ENCODE assay signal across 8 mouse cellular contexts in the genomic region with DNA sequence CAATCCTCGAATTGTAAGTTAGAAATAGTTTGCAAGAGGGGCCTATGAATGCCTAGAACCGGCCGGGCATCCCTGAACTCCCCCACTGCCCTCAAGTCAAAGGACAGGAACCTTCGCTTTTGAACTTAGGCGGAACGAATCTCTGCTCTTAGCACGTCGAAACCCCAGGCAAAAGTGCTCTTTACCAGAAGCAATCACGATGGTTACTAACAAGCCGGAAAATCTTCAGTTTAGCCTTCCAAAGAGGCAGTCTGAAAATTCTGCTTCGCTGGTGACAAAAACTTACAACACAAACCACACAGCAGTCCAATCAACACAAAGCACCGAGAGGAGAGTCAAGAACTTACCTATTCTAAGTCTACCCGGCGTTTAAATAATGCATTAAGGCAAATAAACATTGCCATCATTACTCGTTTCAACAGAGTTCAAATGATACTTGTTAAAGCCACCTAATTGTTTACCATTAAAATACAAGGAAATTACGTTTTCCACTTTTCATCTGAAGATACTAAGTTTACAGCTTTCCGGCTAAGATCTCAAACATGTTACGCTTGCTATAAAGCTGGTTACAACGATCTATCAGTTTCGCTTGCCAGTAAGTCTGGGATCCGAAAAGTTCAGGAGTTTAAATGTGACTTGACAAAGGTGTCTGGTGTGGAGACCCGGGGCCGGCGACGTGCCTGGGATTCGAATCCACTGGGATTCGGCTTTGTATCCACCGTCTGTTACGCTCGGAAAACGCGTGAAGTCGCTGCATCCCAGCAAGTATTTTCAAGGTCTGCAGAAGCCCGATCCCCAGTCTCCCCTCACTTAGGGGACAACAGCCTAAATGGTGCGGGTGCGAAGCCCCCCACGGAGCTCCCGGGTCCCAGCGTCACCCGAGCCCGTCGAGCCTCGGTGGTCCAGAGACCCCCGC. TPM values are rescaled to one million over a fixed set of nuclear protein-coding genes. Genes with fewer than 3 reads are reported as not detected.
DNase-seq lines count a peak whose midpoint lies in the region; ATAC-seq and TF ChIP-seq lines count a peak whose summit lies in the region.

No protein-coding gene starts in this region.

- peaks cover 12% of the 10 kb centered on the region for H3K4me1 ChIP-seq in thymus, adult 2 months (replicated peaks; ENCODE audit: control insufficient read depth, insufficient read depth, low read length)
- peaks cover 15% of the 10 kb centered on the region for H3K4me1 ChIP-seq in intestine, embryonic 16.5 days (ENCODE audit: control insufficient read depth, insufficient read depth, low read length)
- peaks cover 17% of the 10 kb centered on the region for H3K4me1 ChIP-seq in midbrain, embryonic 15.5 days
- H3K4me1 ChIP-seq in stomach, embryonic 16.5 days (ENCODE audit: control insufficient read depth, insufficient read depth, low read length), result peaks cover 17% of the 10 kb centered on the region

- H3K27me3 ChIP-seq in thymus, adult 2 months (ENCODE audit: control insufficient read depth, insufficient read depth, low read length), result no peaks in the 10 kb centered on the region
- no peaks in the 10 kb centered on the region for H3K27me3 ChIP-seq in intestine, embryonic 16.5 days (replicated peaks; ENCODE audit: control insufficient read depth, insufficient read depth, low read length)
- H3K27me3 ChIP-seq in midbrain, embryonic 15.5 days (replicated peaks), result no peaks in the 10 kb centered on the region
- no peaks in the 10 kb centered on the region for H3K27me3 ChIP-seq in stomach, embryonic 16.5 days (ENCODE audit: control insufficient read depth, insufficient read depth, low read length)

- intact Hi-C loops in gastrocnemius, postnatal 36 days (cut with DNase I), result loop anchor here (5.0 kb wide), 1 partner anchor 51 kb away; no protein-coding TSS in a partner anchor
- intact Hi-C loops in left cerebral cortex, postnatal 4 days (cut with DNase I), result no loop called here

- 4% methylated on average over 44 of the region's 44 CpGs for WGBS in thymus, adult 2 months
- under 1% methylated on average over 44 of the region's 44 CpGs for WGBS in intestine, embryonic 16.5 days
- WGBS in midbrain, embryonic 15.5 days, result under 1% methylated on average over 44 of the region's 44 CpGs
- under 1% methylated on average over 44 of the region's 44 CpGs for WGBS in stomach, embryonic 16.5 days

- no peaks in the 10 kb centered on the region for H3K9me3 ChIP-seq in intestine, embryonic 16.5 days (ENCODE audit: control insufficient read depth, low read length)
- no peaks in the 10 kb centered on the region for H3K9me3 ChIP-seq in midbrain, embryonic 15.5 days
- no peaks in the 10 kb centered on the region for H3K9me3 ChIP-seq in stomach, embryonic 16.5 days (replicated peaks; ENCODE audit: control insufficient read depth, low read length)

- no peak overlapping the region for H3K27ac ChIP-seq in thymus, adult 2 months (ENCODE audit: control insufficient read depth, insufficient read depth, low read length)
- H3K27ac ChIP-seq in intestine, embryonic 16.5 days (ENCODE audit: low read length), result peak overlapping the region; percentile 94
- H3K27ac ChIP-seq in midbrain, embryonic 15.5 days, result peak overlapping the region; percentile 76
- H3K27ac ChIP-seq in stomach, embryonic 16.5 days (ENCODE audit: low read length), result peak overlapping the region; percentile 92

- H3K4me2 ChIP-seq in intestine, embryonic 16.5 days (ENCODE audit: low read depth, low read length), result peak overlapping the region; percentile 71
- peak overlapping the region; percentile 71 for H3K4me2 ChIP-seq in midbrain, embryonic 15.5 days
- peak overlapping the region; percentile 61 for H3K4me2 ChIP-seq in stomach, embryonic 16.5 days (ENCODE audit: low read depth, low read length)

- no peak for TF ChIP-seq CTCF in thymus, adult 2 months (IDR thresholded peaks at IDR 0.05; ENCODE audit: borderline replicate concordance, control insufficient read depth, extremely low read depth, insufficient read depth, low read length, poor library complexity)

- no peaks in the 10 kb centered on the region for H3K36me3 ChIP-seq in thymus, adult 2 months (ENCODE audit: control insufficient read depth, insufficient read depth, low read length)
- no peaks in the 10 kb centered on the region for H3K36me3 ChIP-seq in intestine, embryonic 16.5 days (ENCODE audit: control insufficient read depth, insufficient read depth, low read length)
- no peaks in the 10 kb centered on the region for H3K36me3 ChIP-seq in midbrain, embryonic 15.5 days (replicated peaks)
- H3K36me3 ChIP-seq in stomach, embryonic 16.5 days (ENCODE audit: control insufficient read depth, insufficient read depth, low read length), result no peaks in the 10 kb centered on the region

- H3K4me3 ChIP-seq in thymus, adult 2 months (ENCODE audit: control insufficient read depth, insufficient read depth, low read length), result peak overlapping the region; percentile 89
- peak overlapping the region; percentile 75 for H3K4me3 ChIP-seq in intestine, embryonic 16.5 days (ENCODE audit: low read length)
- H3K4me3 ChIP-seq in midbrain, embryonic 15.5 days, result peak overlapping the region; percentile 62
- H3K4me3 ChIP-seq in stomach, embryonic 16.5 days (replicated peaks; ENCODE audit: low read length), result peak overlapping the region; percentile 66

- peak; percentile 16 for DNase-seq in thymus, adult 2 months
- DNase-seq in thymus, adult 18-20 months, result no peak
- peak; percentile 26 to 32 for DNase-seq in cerebellum, postnatal 36 days
- DNase-seq in gastrocnemius, postnatal 36 days, result peak; percentile 21 to 50
- peak; percentile 57 for DNase-seq in left cerebral cortex, postnatal 4 days

- TF ChIP-seq POLR2A in thymus, adult 2 months (IDR thresholded peaks at IDR 0.05; ENCODE audit: control insufficient read depth, extremely low read depth, insufficient read depth, low read length, poor library complexity), result no peak

- peak; percentile 43 for ATAC-seq in intestine, embryonic 16.5 days
- ATAC-seq in midbrain, embryonic 15.5 days (replicated peaks), result no peak; the same call in 1 of the 2 replicates
- ATAC-seq in stomach, embryonic 16.5 days (ENCODE audit: insufficient read depth, low FRiP score), result no peak; the same call in 1 of the 2 replicates

- peak overlapping the region; percentile 87 for H3K9ac ChIP-seq in intestine, embryonic 16.5 days (ENCODE audit: low read depth, low read length)
- H3K9ac ChIP-seq in midbrain, embryonic 15.5 days, result peak overlapping the region; percentile 52
- H3K9ac ChIP-seq in stomach, embryonic 16.5 days (ENCODE audit: low read length), result peak overlapping the region; percentile 89

RNA-seq across cellular contexts. Expression of a gene that starts 0.8 kb away (rescaled TPM):
- polyA plus RNA-seq in thymus, adult 2 months (2012; rRNA removed), result 6.2 and 7.8 TPM in 2 replicates
- 1 to 10 TPM; 1.7 to 1.9 TPM for total RNA-seq in gastrocnemius, postnatal 36 days (2021)
- polyA plus RNA-seq in intestine, embryonic 16.5 days (2015; fragmentation: Nextera tagmentation; extraction: Ambion mirVana), result 45.3 and 49.5 TPM in 2 replicates
- total RNA-seq in left cerebral cortex, postnatal 4 days (2021), result 10 to 100 TPM; 13.9 to 16.2 TPM
- polyA plus RNA-seq in midbrain, embryonic 15.5 days (2015; fragmentation: Nextera tagmentation; extraction: Ambion mirVana), result 16.1 and 20.1 TPM in 2 replicates
- polyA plus RNA-seq in stomach, embryonic 16.5 days (2015; fragmentation: Nextera tagmentation; extraction: Ambion mirVana), result 51.3 and 57.7 TPM in 2 replicates

RNA-seq across cellular contexts. Expression of a gene that starts 18.1 kb away (rescaled TPM):
- polyA plus RNA-seq in thymus, adult 2 months (2012; rRNA removed), result 0.05 TPM in 1 of 2 replicates, not detected in the other
- total RNA-seq in gastrocnemius, postnatal 36 days (2021), result under 1 TPM; 0.10 to 0.25 TPM
- polyA plus RNA-seq in intestine, embryonic 16.5 days (2015; fragmentation: Nextera tagmentation; extraction: Ambion mirVana), result 0.21 and 0.50 TPM in 2 replicates
- not detected for total RNA-seq in left cerebral cortex, postnatal 4 days (2021)
- polyA plus RNA-seq in midbrain, embryonic 15.5 days (2015; fragmentation: Nextera tagmentation; extraction: Ambion mirVana), result not detected in 2 replicates
- 0.49 and 0.97 TPM in 2 replicates for polyA plus RNA-seq in stomach, embryonic 16.5 days (2015; fragmentation: Nextera tagmentation; extraction: Ambion mirVana)

Comparison
In these comparisons a context has a peak if more than half of its experiments do, and no peak if none do; other contexts are left out.
1. DNase-seq: peak in thymus, adult 2 months (single experiment), cerebellum, postnatal 36 days (2 of 2), gastrocnemius, postnatal 36 days (2 of 2) and left cerebral cortex, postnatal 4 days (single experiment); none in thymus, adult 18-20 months (0 of 2).
2. Peak in every context shown above with its lines, with median percentiles within 50 percentile points of each other: H3K4me3 ChIP-seq, H3K4me2 ChIP-seq and H3K9ac ChIP-seq.